Mouse (Mus musculus) MEL (cell line): ENCODE measurements at regions not wholly inside any gene's neighbourhood (a gene's known extent, or its start where the extent isn't known, plus 50 kb on each side); places are given as distances from the start of the nearest gene placed in this dataset.

Source experiments
- CHD2 ChIP-seq: IDR thresholded peaks from 2 replicates; pipeline ENCODE4 v1.6.1; 2011; ENCODE audit warnings: low read length, improper control_type of control experiment
- CTCF ChIP-seq, 3 experiments: IDR thresholded peaks in 2 of 3; conservative IDR thresholded peaks in 1 of 3; 2 replicates each; pipeline ENCODE4 v1.5.1; 2011 to 2012; ENCODE audit warnings: low read length in 3 of 3, low read depth in 2 of 3, mild to moderate bottlenecking in 2 of 3, improper control_type of control experiment in 1 of 3, inconsistent platforms in 1 of 3, mixed read lengths in 1 of 3, moderate library complexity in 1 of 3; ENCODE audit not compliant: control insufficient read depth in 1 of 3, insufficient read depth in 1 of 3, poor library complexity in 1 of 3, severe bottlenecking in 1 of 3
- KAT2A ChIP-seq: conservative IDR thresholded peaks from 2 replicates; pipeline ENCODE4 v1.6.1; 2012; ENCODE audit warnings: low read depth, low read length, improper control_type of control experiment, inconsistent platforms
- POLR2A ChIP-seq, 2 experiments: IDR thresholded peaks; 2 replicates each; pipeline ENCODE4 v1.6.1; 2011 to 2012; ENCODE audit warnings: low read length in 2 of 2, mild to moderate bottlenecking in 2 of 2, control low read depth in 1 of 2, improper control_type of control experiment in 1 of 2, low read depth in 1 of 2, moderate library complexity in 1 of 2; ENCODE audit not compliant: control insufficient read depth in 1 of 2, insufficient read depth in 1 of 2, poor library complexity in 1 of 2
- TAL1 ChIP-seq: IDR thresholded peaks from 2 replicates; pipeline ENCODE4 v1.6.1; 2012; ENCODE audit warnings: mild to moderate bottlenecking, inconsistent platforms, low read length, moderate library complexity, mixed read lengths
- UBTF ChIP-seq: IDR thresholded peaks from 2 replicates; pipeline ENCODE4 v1.6.1; 2012; ENCODE audit warnings: low read depth, mild to moderate bottlenecking, inconsistent platforms, low read length, improper control_type of control experiment, moderate library complexity, borderline replicate concordance; ENCODE audit not compliant: insufficient read depth
- USF1 ChIP-seq: IDR thresholded peaks from 2 replicates; pipeline ENCODE4 v1.6.1; 2014; ENCODE audit warnings: low read depth, mild to moderate bottlenecking, inconsistent platforms, low read length, improper control_type of control experiment, moderate library complexity
- USF2 ChIP-seq, 2 experiments: IDR thresholded peaks; 2 replicates each; pipeline ENCODE4 v1.6.1; 2011 to 2012; ENCODE audit warnings: improper control_type of control experiment in 2 of 2, low read length in 2 of 2, borderline replicate concordance in 1 of 2, inconsistent platforms in 1 of 2, low read depth in 1 of 2, mild to moderate bottlenecking in 1 of 2; ENCODE audit not compliant: insufficient read depth in 1 of 2
- ZC3H11A ChIP-seq: IDR thresholded peaks from 2 replicates; pipeline ENCODE4 v1.6.1; 2012; ENCODE audit warnings: low read depth, mild to moderate bottlenecking, inconsistent platforms, low read length, improper control_type of control experiment

- TF ChIP-seq CTCF (IDR thresholded peaks at IDR 0.05 in 2 of 3, conservative IDR thresholded peaks at IDR 0.05 in 1 of 3; ENCODE audit: control insufficient read depth in 1 of 3, insufficient read depth in 1 of 3, low read depth in 2 of 3, low read length in 3 of 3, poor library complexity in 1 of 3, severe bottlenecking in 1 of 3) (no peak), TAL1 (no peak), POLR2A (IDR thresholded peaks at IDR 0.05; ENCODE audit: control insufficient read depth in 1 of 2, insufficient read depth in 1 of 2, low read depth in 1 of 2, low read length in 2 of 2, poor library complexity in 1 of 2) (no peak), USF1 (no peak), UBTF (no peak), ZC3H11A (no peak), KAT2A (no peak), CHD2 (no peak), USF2 (IDR thresholded peaks at IDR 0.05; ENCODE audit: borderline replicate concordance in 1 of 2, insufficient read depth in 1 of 2, low read depth in 1 of 2, low read length in 2 of 2) (no peak)
Observed at GRCm38 (mm10) chr17:91733927-91734324, 641.1 kb upstream of the Nrxn1 start.
